Mouse (Mus musculus) neural tube, embryonic 15.5 days (tissue): Measurements from ENCODE around the gene Kcnd2. TPM values are rescaled to one million over a fixed set of nuclear protein-coding genes. Genes with fewer than 3 reads are reported as not detected.

Experiments
- ATAC-seq: fragments of 200-750 bp; cut with Nextera tagmentation; 2 replicates; pipeline ENCODE4 v1.8.0; 2017; ENCODE audit warnings: mild to moderate bottlenecking, moderate TSS enrichment, moderate library complexity; ENCODE audit not compliant: low FRiP score
- H3K27ac ChIP-seq: fragments of 300-500 bp; sonication (generic); replicated peaks from 2 replicates; pipeline ENCODE4 v1.5.1; 2015; ENCODE audit warnings: mild to moderate bottlenecking, inconsistent platforms
- H3K27me3 ChIP-seq: fragments of 300-500 bp; sonication (generic); replicated peaks from 2 replicates; pipeline ENCODE4 v1.6.1; 2015; ENCODE audit warnings: inconsistent platforms
- H3K36me3 ChIP-seq: fragments of 300-500 bp; sonication (generic); 2 replicates; pipeline ENCODE4 v1.6.1; 2015; ENCODE audit warnings: inconsistent platforms
- H3K4me1 ChIP-seq: fragments of 300-500 bp; sonication (generic); 2 replicates; pipeline ENCODE4 v1.6.1; 2015; ENCODE audit warnings: inconsistent platforms
- H3K4me2 ChIP-seq: fragments of 300-500 bp; sonication (generic); 2 replicates; pipeline ENCODE4 v1.6.1; 2015; ENCODE audit warnings: inconsistent platforms, mild to moderate bottlenecking, moderate library complexity
- H3K4me3 ChIP-seq: fragments of 300-500 bp; sonication (generic); replicated peaks from 2 replicates; pipeline ENCODE4 v1.5.1; 2015; ENCODE audit warnings: mild to moderate bottlenecking, inconsistent platforms
- H3K9ac ChIP-seq: fragments of 300-500 bp; sonication (generic); replicated peaks from 2 replicates; pipeline ENCODE4 v1.6.1; 2015; ENCODE audit warnings: mild to moderate bottlenecking, inconsistent platforms
- H3K9me3 ChIP-seq: fragments of 300-500 bp; sonication (generic); replicated peaks from 2 replicates; pipeline ENCODE4 v1.6.1; 2016; ENCODE audit warnings: inconsistent platforms
- WGBS: fragments of 180-500 bp; shearing (Covaris S2); methylation state at CpG from one replicate; pipeline ENCODE4 v1.1.7; 2015; ENCODE audit warnings: mixed read lengths; 5-methylcytosine and 5-hydroxymethylcytosine counted together
- polyA plus RNA-seq: library from polyadenylated mRNA; unstranded; fragments of >200 nt; fragmentation: Nextera tagmentation; extraction: Ambion mirVana; gene quantifications from 2 replicates; pipeline ENCODE4 v1.2.1, GENCODE M21; 2015

The Kcnd2 gene
- polyA plus RNA-seq, 1 experiment from 2014 or later, result 30.6 TPM

DNA sequence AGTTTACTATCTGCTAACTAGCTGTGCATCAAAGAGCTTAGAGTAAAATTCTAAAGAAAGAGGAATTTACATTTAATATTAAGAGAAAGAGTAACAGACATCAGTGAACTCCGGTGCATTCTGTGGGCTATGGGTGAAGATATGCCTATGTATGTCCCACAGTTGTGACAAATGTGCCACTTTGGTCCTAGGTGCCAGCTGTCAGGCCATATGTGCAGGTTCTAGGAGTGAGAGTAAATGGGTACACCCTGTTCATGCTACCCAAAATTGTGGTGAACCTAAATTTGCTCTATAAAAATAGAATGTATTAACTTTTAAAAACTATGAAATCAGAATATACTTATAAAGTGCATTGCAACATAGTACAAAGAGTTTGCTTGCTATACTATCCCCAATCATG is 215.8 kb downstream of the Kcnd2 start:
- WGBS, result 95% methylated on average over 1 of the region's 1 CpGs
- Histone ChIP-seq H3K27me3 (no peaks in the 10 kb centered on the region), H3K4me1 (no peaks in the 10 kb centered on the region), H3K36me3 (no peaks in the 10 kb centered on the region), H3K4me3 (no peak overlapping the region), H3K27ac (no peak overlapping the region), H3K9me3 (no peaks in the 10 kb centered on the region), H3K9ac (no peak overlapping the region), H3K4me2 (no peak overlapping the region)
- ATAC-seq, result no peak

DNA sequence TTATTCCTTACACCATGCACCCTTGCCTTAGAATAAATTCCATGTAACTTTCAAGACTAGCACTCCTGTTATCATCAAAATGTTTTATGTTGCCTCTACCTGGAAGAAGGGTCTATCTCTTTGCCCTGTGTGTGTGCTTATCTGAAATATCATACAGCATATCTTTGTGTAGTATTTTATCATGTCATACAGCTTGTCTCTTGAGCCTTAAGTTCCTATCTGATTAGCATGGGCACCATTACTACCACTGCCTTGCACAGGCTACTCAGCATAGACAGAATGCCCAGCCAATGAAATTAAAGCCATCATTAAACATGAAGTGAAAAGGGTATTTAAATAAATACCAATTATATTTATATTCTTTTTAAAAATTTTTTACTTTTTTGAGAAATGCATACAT is 249.4 kb downstream of the Kcnd2 start:
- ATAC-seq, result no peak
- H3K4me1 ChIP-seq, result no peaks in the 10 kb centered on the region
- no peaks in the 10 kb centered on the region for H3K9me3 ChIP-seq
- no peak overlapping the region for H3K4me3 ChIP-seq
- H3K4me2 ChIP-seq, result no peak overlapping the region
- H3K27me3 ChIP-seq, result no peaks in the 10 kb centered on the region
- H3K27ac ChIP-seq, result no peak overlapping the region
- no peaks in the 10 kb centered on the region for H3K36me3 ChIP-seq
- no peak overlapping the region for H3K9ac ChIP-seq

GRCm38 (mm10) chr6:21471891-21472544 is 256.7 kb downstream of the Kcnd2 start:
- Histone ChIP-seq H3K4me2 (no peak overlapping the region), H3K27me3 (no peaks in the 10 kb centered on the region), H3K36me3 (no peaks in the 10 kb centered on the region), H3K27ac (no peak overlapping the region), H3K9me3 (no peaks in the 10 kb centered on the region), H3K4me1 (no peaks in the 10 kb centered on the region), H3K9ac (no peak overlapping the region), H3K4me3 (no peak overlapping the region)
- no peak for ATAC-seq
- WGBS, result 63% methylated on average over 1 of the region's 1 CpGs

- Histone ChIP-seq H3K4me2 (no peak overlapping the region), H3K36me3 (no peaks in the 10 kb centered on the region), H3K9me3 (no peaks in the 10 kb centered on the region), H3K4me3 (no peak overlapping the region), H3K9ac (no peak overlapping the region), H3K4me1 (no peaks in the 10 kb centered on the region), H3K27ac (no peak overlapping the region), H3K27me3 (no peaks in the 10 kb centered on the region)
- 85% methylated on average over 2 of the region's 2 CpGs for WGBS
- no peak for ATAC-seq
These were observed 267.4 kb downstream of the Kcnd2 start for GRCm38 (mm10) chr6:21482714-21483113.

DNA sequence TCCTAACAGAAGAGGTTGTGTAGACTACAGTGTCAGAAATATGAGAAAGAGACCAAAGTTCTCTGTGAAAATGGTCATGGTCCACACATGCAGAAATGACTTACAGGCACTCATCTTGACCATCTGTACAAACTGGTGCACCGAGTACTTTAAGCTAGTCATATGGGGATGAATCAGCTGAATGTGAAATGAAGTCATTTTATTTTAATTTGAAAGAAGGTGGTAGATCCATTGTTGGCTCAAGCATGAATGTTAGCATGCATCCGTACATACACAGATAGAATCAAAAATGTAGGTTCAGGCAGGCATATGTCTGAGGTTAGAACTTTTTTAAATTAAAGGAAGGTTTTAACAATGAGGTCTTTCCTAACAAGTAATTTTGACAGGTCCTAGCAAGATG is 273.2 kb downstream of the Kcnd2 start:
- Histone ChIP-seq H3K4me1 (no peaks in the 10 kb centered on the region), H3K27ac (no peak overlapping the region), H3K27me3 (no peaks in the 10 kb centered on the region), H3K4me2 (no peak overlapping the region), H3K9me3 (no peaks in the 10 kb centered on the region), H3K4me3 (no peak overlapping the region), H3K9ac (no peak overlapping the region), H3K36me3 (no peaks in the 10 kb centered on the region)
- ATAC-seq, result no peak
- WGBS, result 87% methylated on average over 2 of the region's 2 CpGs

DNA sequence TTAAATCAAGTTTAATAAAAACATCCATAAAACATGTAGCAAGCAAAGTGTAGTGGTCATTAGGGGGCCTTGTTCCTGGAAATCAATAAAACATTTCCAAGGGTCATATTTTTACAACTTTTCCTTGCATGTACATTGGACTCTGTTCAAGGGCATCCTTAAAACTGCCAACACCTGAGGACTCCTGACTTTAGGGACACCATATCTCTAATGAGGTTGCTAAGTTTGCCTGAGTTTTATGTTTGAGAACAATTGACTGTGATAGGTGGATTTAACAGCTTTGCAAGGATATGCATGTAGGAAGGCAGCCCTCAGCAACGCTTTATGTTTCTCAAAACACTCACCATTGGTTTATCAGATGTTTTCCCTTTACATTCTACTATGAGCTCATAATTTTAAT is 287.6 kb downstream of the Kcnd2 start:
- Histone ChIP-seq H3K27ac (no peak overlapping the region), H3K27me3 (no peaks in the 10 kb centered on the region), H3K9ac (no peak overlapping the region), H3K9me3 (no peaks in the 10 kb centered on the region), H3K4me1 (no peaks in the 10 kb centered on the region), H3K4me3 (no peak overlapping the region), H3K4me2 (no peak overlapping the region), H3K36me3 (no peaks in the 10 kb centered on the region)
- ATAC-seq, result no peak
- WGBS, result 88% methylated on average over 1 of the region's 1 CpGs

GRCm38 (mm10) chr6:21510621-21511239 is 295.4 kb downstream of the Kcnd2 start:
- H3K27me3 ChIP-seq, result no peaks in the 10 kb centered on the region
- no peak overlapping the region for H3K4me3 ChIP-seq
- H3K9me3 ChIP-seq, result no peaks in the 10 kb centered on the region
- ATAC-seq, result no peak
- 86% methylated on average over 3 of the region's 3 CpGs for WGBS
- no peak overlapping the region for H3K27ac ChIP-seq
- H3K4me1 ChIP-seq, result no peaks in the 10 kb centered on the region
- no peaks in the 10 kb centered on the region for H3K36me3 ChIP-seq
- no peak overlapping the region for H3K9ac ChIP-seq
- no peak overlapping the region for H3K4me2 ChIP-seq

- H3K9ac ChIP-seq, result no peak overlapping the region
- H3K36me3 ChIP-seq, result no peaks in the 10 kb centered on the region
- no peak overlapping the region for H3K4me3 ChIP-seq
- H3K4me1 ChIP-seq, result no peaks in the 10 kb centered on the region
- H3K9me3 ChIP-seq, result no peaks in the 10 kb centered on the region
- H3K27me3 ChIP-seq, result no peaks in the 10 kb centered on the region
- no peak overlapping the region for H3K4me2 ChIP-seq
- 58% methylated on average over 1 of the region's 1 CpGs for WGBS
- ATAC-seq, result no peak
- no peak overlapping the region for H3K27ac ChIP-seq
These were observed 305.0 kb downstream of the Kcnd2 start for GRCm38 (mm10) chr6:21520351-21520750.

- Histone ChIP-seq H3K4me3 (no peak overlapping the region), H3K27me3 (no peaks in the 10 kb centered on the region), H3K4me2 (no peak overlapping the region), H3K9me3 (no peaks in the 10 kb centered on the region), H3K9ac (no peak overlapping the region), H3K27ac (no peak overlapping the region), H3K4me1 (no peaks in the 10 kb centered on the region), H3K36me3 (no peaks in the 10 kb centered on the region)
- ATAC-seq, result no peak
- WGBS, result 82% methylated on average over 1 of the region's 1 CpGs
These were observed 312.3 kb downstream of the Kcnd2 start for GRCm38 (mm10) chr6:21527489-21528074.

GRCm38 (mm10) chr6:21534009-21534408 is 318.7 kb downstream of the Kcnd2 start:
- Histone ChIP-seq H3K27ac (no peak overlapping the region), H3K9me3 (no peaks in the 10 kb centered on the region), H3K4me1 (no peaks in the 10 kb centered on the region), H3K36me3 (no peaks in the 10 kb centered on the region), H3K4me2 (no peak overlapping the region), H3K9ac (no peak overlapping the region), H3K4me3 (no peak overlapping the region), H3K27me3 (no peaks in the 10 kb centered on the region)
- WGBS, result 77% methylated on average over 2 of the region's 2 CpGs
- ATAC-seq, result no peak

GRCm38 (mm10) chr6:21534820-21535219 is 319.5 kb downstream of the Kcnd2 start:
- no peak overlapping the region for H3K4me2 ChIP-seq
- no peaks in the 10 kb centered on the region for H3K27me3 ChIP-seq
- ATAC-seq, result no peak

DNA sequence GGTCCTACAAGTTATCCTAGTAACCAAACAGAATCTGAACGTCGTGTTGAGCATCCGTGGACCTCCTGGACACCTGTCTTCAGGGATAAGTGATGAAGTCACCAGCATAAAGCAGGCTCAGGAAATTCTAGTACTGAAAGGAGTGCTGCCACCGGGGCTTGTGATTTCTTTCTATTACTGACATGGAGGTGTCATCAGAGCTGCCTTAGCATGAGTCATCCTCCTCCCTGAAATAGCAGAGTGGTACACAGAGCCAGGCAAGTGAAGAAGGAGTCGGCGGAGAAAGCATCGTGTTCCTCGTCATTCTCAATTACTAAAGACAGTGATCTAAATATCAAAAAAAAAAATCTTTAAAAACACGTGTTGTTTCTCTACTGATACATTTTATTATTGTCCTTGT is 336.2 kb downstream of the Kcnd2 start:
- 84% methylated on average over 9 of the region's 9 CpGs for WGBS
- Histone ChIP-seq H3K4me1 (no peaks in the 10 kb centered on the region), H3K27me3 (no peaks in the 10 kb centered on the region), H3K36me3 (no peaks in the 10 kb centered on the region), H3K9ac (no peak overlapping the region), H3K27ac (no peak overlapping the region), H3K4me3 (no peak overlapping the region), H3K4me2 (no peak overlapping the region), H3K9me3 (no peaks in the 10 kb centered on the region)
- no peak for ATAC-seq

More at GRCm38 (mm10) chr6:21534820-21535219, 319.5 kb downstream of the Kcnd2 start:
- 25% methylated on average over 1 of the region's 1 CpGs for WGBS
- H3K9ac ChIP-seq, result no peak overlapping the region
- H3K9me3 ChIP-seq, result no peaks in the 10 kb centered on the region
- H3K4me3 ChIP-seq, result no peak overlapping the region
- H3K36me3 ChIP-seq, result no peaks in the 10 kb centered on the region
- no peaks in the 10 kb centered on the region for H3K4me1 ChIP-seq
- H3K27ac ChIP-seq, result no peak overlapping the region
